Mouse (Mus musculus): ENCODE data around the gene Cux1.

The Cux1 gene

GRCm38 (mm10) chr5:136375350-136375749, 191.9 kb downstream of the Cux1 start:
- no peak for DNase-seq (ENCODE audit: low read depth)

GRCm38 (mm10) chr5:136372276-136372675, 195.0 kb downstream of the Cux1 start:
- no peak for DNase-seq (ENCODE audit: low read depth)

GRCm38 (mm10) chr5:136363421-136363820, 203.9 kb downstream of the Cux1 start:
- DNase-seq (ENCODE audit: low read depth), result no peak

- no peak for DNase-seq (ENCODE audit: low read depth)
These were observed 204.6 kb downstream of the Cux1 start for GRCm38 (mm10) chr5:136362473-136363230.

- DNase-seq (ENCODE audit: low read depth), result no peak
These were observed 205.3 kb downstream of the Cux1 start for GRCm38 (mm10) chr5:136362021-136362420.

GRCm38 (mm10) chr5:136357227-136357626, 210.1 kb downstream of the Cux1 start:
- DNase-seq (ENCODE audit: low read depth), result no peak

GRCm38 (mm10) chr5:136355583-136356126, 211.6 kb downstream of the Cux1 start:
- no peak for DNase-seq (ENCODE audit: low read depth)

- DNase-seq (ENCODE audit: low read depth), result no peak
These were observed 212.6 kb downstream of the Cux1 start for GRCm38 (mm10) chr5:136354729-136355128.

- DNase-seq (ENCODE audit: low read depth), result no peak
These were observed 214.2 kb downstream of the Cux1 start for GRCm38 (mm10) chr5:136353114-136353513.

- no peak for DNase-seq (ENCODE audit: low read depth)
These were observed 224.0 kb downstream of the Cux1 start for GRCm38 (mm10) chr5:136343156-136343890.

GRCm38 (mm10) chr5:136336798-136337527, 230.3 kb downstream of the Cux1 start:
- no peak for DNase-seq (ENCODE audit: low read depth)

- no peak for DNase-seq (ENCODE audit: low read depth)
These were observed 231.6 kb downstream of the Cux1 start for GRCm38 (mm10) chr5:136335681-136336080.

- no peak for DNase-seq (ENCODE audit: low read depth)
These were observed 232.5 kb downstream of the Cux1 start for GRCm38 (mm10) chr5:136334780-136335179.

GRCm38 (mm10) chr5:136334051-136334450, 233.2 kb downstream of the Cux1 start:
- DNase-seq (ENCODE audit: low read depth), result no peak

GRCm38 (mm10) chr5:136332786-136333462, 234.4 kb downstream of the Cux1 start:
- no peak for DNase-seq (ENCODE audit: low read depth)

- DNase-seq (ENCODE audit: low read depth), result peak; percentile 7
These were observed 239.6 kb downstream of the Cux1 start for GRCm38 (mm10) chr5:136327736-136328135.

- DNase-seq (ENCODE audit: low read depth), result no peak
These were observed 240.7 kb downstream of the Cux1 start for GRCm38 (mm10) chr5:136326626-136327025.

- no peak for DNase-seq (ENCODE audit: low read depth)
These were observed 242.8 kb downstream of the Cux1 start for GRCm38 (mm10) chr5:136324506-136324905.

- DNase-seq (ENCODE audit: low read depth), result no peak
These were observed 245.9 kb downstream of the Cux1 start for GRCm38 (mm10) chr5:136321378-136321777.

- no peak for DNase-seq (ENCODE audit: low read depth)
These were observed 254.7 kb downstream of the Cux1 start for GRCm38 (mm10) chr5:136312566-136312965.

GRCm38 (mm10) chr5:136312166-136312565, 255.1 kb downstream of the Cux1 start:
- no peak for DNase-seq (ENCODE audit: low read depth)

- DNase-seq (ENCODE audit: low read depth), result no peak
These were observed 261.0 kb downstream of the Cux1 start for GRCm38 (mm10) chr5:136306254-136306653.

Data from induced T-regulatory cell, adult 2 months (primary cell).